Mouse (Mus musculus) induced T-regulatory cell, adult 2 months (primary cell): ENCODE results near the gene Cmpk1.
A peak's percentile ranks its signal among the peaks of the same experiment; 100 is the strongest.

Experiments
- DNase-seq: peaks from one replicate; pipeline ENCODE4 v3.0.0-alpha.2; 2012; ENCODE audit warnings: low read depth

Cmpk1 gene

DNA sequence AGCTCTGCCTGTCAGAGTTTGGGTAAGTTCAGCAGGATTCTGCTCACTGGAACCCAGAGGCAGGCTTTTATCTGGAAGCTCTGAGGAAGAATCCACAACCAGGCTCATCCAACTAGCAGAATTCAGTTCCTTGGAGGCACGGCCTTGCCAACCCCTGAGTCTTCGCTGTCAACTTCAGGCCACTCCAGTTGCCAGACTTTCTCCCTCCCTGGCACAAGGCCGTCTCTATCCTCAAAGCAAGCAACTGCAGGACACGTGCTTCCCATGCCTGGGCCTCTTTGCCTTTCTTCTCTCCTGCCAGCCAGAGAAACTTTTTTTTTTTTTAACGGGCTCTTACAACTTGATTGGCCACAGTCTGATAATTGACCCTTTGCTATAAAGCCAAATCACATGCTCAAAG, 42.0 kb downstream of the Cmpk1 start:
- DNase-seq = no peak

DNA sequence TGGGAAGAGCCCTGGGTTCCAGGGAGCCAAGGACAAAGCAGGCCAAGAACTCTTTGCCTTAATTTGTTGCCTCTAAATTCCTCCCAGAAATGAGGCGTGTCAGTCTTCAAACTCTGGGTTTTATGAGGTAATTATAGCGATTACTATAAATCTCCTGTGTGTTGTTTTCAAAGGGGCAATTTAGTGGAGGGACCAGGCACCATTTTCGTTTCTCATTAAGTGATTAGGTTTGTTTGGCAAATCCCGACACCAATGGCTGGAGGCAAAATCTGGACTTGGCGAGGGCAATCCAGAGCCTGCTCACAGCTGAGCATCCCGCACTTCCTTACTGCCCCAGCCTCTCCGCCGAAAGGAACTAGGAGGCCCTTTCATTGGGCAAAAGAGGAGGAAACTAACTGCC, 44.5 kb downstream of the Cmpk1 start:
- DNase-seq = no peak

DNA sequence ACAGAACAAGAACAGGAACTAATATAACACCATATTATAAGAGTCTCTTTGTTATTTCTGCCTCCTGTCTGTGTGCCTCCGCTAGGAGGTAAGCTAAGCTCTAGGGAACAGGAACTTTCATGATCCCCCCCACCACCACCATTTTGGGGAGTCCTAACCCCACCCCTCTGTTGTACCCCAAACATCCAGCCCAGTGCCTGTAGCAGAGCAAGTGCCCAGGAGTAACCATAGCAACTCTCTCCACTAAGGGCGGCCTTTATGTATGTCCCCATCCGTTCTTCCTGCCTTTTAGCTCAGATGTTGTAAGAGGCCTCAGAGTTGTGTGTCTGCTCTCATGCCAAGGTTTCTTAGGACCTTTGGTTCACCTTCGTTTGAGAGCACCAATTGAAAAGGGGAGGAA, 44.9 kb downstream of the Cmpk1 start:
- DNase-seq = no peak

DNA sequence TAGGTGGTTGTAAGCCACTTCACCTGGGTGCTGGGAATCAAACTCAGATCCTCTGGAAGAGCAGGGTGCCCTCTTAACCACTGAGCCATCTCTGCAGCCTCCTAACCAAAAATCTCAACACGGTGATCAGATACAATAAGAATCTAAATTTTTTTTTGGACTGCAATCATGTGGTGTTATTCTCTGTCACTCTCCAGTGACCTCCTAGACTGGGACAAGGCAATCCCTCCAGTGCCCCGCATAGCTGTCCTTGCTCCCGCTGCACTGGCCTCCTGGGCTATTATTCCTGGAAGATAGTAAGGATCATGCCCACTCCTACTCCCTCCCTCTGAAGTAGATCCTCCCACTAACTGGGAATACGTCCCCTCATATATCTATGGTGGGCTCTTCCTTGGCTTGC, 45.7 kb downstream of the Cmpk1 start:
- no peak for DNase-seq

DNA sequence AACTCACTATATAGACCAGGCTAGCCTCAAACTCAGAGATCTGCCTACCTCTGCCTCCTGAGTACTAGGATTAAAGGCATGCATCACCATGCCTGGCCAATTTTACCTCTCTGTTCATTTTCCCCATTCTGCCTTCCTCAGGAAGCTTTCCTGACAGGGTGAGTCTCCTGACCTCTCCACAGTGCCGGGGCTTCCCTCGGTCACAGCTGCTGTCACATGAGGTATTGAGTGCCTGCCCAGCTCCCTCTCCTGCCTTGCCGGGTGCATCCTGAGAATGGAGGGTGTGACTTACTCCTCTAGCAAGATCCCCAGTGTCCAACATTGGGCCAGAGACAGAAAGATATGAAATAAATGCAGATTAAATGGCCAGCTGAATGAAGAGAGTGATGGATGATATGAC, 48.8 kb downstream of the Cmpk1 start:
- no peak for DNase-seq

DNA sequence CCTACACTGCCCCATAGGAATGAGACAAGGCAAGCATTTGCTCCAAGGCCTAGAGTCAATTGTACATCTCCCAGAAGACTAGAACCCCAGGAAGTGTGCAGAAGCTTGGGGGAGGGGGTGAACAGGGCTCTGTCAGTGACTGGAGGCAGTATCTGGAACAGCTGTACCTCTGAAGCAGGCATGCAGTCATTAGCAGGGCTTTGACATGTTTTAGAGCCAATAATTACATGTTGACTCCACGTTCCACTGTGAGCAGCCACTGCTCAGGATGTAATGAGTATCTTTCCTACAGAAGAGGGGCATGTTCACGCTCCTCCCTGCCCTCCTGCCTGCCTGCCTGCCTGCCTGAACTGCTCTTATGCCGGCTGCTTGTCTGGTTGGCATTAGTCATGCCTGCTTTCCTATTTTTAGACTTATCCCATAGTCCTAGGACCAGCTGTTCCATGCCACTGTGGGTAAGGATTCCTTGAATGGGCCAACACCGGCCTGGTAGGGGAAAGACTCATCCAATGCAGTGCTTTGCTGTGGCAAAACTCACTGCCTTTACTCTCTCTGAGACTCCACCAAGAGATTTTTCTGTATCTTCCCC, 49.5 kb downstream of the Cmpk1 start:
- no peak for DNase-seq

DNA sequence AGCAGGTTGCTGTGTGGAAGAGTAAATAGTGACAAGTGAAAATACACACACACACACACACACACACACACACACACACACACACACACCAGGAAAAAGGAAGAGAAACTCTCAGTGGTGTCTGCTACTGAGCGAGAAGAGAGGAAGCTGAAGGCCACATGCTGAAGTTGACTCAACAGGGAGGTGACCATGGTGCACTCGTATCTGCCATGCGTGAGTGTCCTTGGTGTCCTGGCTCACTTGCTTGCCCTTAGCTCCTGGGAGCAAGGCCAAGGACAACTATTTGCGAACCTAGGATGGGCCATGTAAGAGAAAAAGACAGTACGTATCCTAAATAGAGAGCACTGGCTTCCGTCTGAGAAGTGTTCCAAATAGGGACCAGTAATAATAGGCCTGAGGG, 52.9 kb downstream of the Cmpk1 start:
- DNase-seq = no peak

DNA sequence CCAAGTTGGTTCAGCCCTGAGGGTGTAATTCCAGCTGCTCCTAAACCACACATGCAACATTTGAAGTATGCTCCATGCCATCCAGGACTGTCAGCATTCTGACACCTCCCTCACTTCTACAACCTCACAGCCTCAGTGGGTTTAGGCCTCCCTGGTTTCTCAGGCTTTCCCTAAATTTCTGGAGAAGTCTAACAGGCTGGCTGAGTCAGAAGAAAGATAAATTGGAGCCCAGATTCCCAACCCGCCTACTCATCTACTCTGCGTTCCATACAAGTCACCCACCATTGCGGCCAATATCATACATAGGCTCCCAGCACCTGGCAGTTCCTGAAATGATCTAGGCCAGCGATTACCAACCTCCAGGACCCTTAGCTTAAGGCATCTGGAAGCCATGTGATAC, 54.3 kb downstream of the Cmpk1 start:
- no peak for DNase-seq

DNA sequence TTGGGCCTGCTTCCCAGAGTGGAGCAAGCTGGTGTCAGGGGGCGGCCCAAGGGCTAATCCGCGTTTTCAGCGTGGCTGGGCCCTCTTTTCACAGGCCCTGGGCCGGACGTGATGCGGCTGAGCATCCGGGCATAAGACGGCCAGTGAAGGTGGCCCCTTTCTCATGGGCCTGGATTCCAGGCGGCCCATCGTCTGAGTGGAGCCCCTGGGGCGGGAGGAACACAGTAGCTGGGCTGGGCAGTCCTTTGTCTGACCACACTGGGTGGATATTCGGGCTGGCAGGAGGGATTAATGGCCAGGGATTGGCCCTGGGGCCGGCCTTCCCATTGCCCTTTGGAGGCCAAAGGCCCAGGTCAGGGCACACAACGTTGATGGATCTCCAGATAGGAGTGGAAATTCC, 57.9 kb downstream of the Cmpk1 start:
- no peak for DNase-seq

DNA sequence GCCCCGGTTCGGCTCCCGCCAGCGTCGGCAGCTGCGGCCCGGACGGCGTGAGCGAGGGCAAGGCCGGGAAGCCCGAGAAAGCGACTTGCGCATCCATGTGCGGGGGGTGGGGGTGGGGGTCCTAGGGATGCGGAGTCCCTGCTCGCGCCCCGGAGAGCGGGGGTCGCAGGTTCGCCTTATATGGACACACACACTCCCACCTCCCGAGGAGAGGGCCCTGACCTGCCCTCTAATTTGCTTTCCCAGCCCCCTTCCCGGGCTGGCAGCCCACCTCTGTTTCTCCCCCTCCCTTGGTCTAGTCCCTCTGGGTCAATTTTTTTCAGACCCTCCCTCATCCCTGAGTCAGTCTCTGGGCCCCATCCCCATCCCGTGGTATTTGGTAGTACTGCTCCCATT, 61.1 kb downstream of the Cmpk1 start, which contains the start of gene Foxe3:
Foxe3 (minus strand) TSS at position 97 of the 396 bp plus-strand sequence.
- no peak for DNase-seq

DNA sequence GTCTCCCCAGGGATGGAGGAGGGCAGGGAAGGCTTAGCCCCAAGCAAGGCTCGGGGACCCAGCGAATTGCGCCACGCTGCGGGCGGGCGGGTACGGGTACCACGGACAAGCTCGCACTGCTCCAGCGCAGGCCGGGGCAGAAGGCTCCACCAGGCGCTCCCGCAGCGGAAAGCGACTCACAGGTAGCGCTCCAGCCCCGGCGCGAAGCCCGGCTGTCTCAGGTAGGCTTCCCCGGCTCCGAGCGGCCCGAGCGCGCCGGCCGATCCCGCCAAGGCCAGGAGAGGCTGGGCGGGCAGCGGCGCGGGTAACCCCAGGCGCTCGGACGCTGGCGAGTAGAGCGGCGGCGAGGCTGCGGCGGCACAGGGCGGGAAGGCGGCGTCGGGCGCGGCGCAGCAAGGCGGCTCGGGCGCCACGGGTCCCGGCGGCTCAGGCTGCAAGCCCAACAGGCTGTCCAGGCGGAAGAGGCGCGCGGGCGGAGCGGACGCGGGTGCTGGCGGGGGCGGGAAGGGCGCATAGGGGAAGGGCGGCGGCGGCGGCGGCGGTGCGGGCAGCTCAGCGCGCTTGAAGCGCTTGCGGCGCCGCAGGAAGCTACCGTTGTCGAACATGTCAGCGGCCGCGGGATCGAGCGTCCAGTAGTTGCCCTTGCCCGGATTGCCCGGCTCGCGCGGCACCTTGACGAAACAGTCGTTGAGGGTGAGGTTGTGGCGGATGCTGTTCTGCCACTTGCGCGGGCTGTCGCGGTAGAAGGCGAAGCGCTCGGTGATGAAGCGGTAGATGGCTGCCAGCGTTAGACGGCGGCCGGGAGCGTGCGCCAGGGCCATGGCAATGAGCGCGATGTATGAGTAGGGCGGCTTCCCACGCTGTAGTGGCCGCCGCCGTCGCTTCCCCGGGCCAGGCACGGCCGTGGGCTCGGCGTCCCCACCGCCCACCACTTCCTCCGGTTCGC, 61.8 kb downstream of the Cmpk1 start:
- DNase-seq = peak; percentile 34

DNA sequence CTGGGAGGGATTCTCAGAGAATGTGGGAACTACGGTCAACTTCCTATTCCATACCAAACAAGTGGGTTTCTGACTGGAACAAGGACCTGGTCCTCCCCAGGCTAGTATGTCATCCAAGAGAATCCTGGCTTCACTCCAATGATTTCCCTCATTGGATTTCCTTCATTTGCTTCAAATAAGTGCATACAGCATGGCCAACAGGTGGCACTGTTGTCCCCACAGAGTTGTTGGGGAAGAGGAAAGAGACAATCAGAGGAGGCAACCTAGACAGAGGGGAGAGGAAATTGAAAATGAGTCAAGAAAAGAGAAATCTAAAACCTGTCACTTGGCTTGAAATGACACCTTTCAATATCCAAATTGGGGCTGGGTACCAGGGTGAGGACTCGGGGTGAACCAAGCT, 70.0 kb downstream of the Cmpk1 start:
- DNase-seq = peak; percentile 77

DNA sequence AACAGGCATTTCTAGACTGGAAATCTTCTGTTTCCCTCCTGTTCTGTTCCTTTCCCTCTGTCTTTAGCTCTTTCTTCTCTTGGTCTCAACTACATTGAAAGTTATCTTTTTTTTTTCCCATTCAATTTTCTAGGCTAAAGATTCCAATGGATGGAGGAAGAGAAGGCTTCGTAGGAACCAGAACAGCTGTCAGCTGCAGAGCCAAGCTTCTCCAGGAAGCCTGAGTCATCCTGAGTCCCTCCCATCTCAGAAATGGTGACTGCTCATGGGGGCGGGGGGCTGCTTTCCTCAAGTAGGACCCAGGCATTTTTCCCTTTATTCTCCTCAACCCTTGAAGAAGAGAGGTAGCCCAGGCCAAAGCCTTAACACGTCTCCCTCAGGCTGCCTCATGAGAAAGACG, 71.0 kb downstream of the Cmpk1 start:
- no peak for DNase-seq

DNA sequence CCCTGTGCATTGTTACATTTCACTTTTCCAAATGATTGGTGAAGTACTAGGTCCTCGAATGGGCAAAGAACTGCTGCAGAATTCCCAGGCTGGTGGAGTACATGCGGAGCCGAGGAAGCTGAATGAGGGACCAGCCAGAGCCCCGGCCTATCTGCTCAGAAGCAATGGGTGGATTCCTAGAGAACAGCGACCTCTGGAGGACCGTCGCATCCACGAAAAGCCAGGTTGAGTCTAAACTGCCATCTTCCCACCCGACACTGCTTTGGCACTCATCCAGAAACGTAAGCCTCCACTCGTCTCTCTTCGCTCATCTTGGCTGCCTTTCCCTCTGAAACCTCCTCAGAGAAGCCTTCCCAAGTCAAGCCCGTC, 73.5 kb downstream of the Cmpk1 start:
- peak; percentile 56 for DNase-seq

DNA sequence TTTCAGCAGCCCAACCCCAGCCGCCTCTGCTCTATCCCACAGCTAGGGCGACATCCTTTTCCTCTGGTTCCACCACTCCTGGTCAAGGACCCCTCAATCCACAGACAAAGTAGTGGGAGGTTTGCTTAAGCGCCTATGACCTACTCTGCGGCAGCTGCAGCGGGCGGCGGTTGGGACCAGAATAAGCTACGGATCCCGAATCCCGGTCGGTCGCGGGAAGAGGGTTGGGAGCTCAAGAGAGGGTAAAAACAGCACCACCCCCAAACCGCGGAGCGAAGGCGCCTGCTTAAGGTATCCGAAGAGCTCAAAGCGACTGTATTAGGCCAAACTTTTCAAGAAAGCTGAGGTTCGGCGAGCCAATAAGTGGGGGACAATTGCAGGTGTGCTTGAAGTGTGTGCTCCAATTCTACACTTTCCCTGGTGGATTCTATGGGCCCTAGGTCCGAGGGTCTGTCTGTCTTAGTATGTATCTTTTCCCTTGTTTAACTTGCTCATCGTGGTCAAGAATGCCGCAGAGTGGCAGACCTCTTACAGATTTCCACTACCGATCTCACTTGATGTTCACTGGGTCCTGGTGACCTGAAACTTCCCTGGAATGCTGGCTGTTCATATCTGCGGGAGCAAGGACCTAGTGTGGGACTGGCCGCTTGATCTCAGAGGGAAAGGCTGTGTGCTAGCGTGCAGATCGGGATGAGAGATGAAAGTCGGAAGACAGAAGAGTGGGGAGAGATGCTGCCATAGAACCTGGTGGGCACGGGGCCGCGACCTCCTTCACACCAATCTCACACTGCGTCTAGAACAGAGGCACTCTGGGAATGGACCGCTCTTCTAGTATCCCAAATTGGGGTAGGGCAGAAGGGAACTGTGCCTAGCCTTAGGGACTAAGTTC, 74.1 kb downstream of the Cmpk1 start:
- no peak for DNase-seq

DNA sequence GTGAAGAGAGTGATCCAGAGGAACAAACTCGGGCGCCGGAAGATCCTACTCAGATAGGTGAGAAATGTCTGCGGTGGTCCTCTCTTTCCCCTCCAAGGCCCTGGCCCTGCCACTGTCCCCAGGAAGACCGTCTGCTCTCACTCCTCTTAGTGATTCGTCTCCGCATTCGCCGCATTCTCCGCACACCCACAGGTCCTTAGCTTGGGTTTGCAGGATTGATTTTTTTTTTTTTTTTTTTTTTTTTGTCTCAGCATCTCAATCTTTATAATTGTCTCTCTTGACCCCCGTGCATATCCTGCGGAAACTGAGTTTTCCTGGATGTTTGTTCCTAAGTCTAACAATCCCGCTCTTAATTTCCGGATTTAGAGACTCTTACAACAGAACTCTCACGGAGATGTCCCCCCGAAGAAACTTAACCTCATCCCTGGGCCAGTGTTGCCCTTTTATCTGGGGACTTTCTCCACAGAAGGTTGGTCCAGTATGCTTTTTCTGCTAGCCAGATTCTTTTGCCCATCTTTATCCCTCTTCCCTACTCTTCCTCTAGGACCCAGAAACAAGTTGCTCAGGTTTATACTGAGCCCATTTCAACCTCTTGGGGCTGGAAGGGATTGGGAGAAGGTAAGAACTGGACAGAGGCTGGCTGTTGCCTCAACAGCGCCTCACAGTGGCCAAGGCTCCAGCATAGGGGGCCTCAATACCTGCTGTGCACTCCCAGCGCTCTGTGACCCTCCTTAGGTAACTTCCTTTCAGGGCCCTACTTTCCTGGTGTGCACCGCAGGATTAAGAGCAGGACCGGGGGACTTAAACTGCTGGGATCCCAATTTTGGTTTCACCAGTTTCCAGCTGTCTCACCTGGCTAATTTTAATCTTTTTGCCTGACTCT, 77.2 kb downstream of the Cmpk1 start:
- DNase-seq = peak; percentile 81
